Mouse (Mus musculus): ENCODE data around the gene Mcrip2. TPM values are rescaled to one million over a fixed set of nuclear protein-coding genes. Genes with fewer than 3 reads are reported as not detected.

Gene Mcrip2
- polyA plus RNA-seq, 1 experiment = 52.1 TPM

- H3K4me1 ChIP-seq (replicated peaks; ENCODE audit: control insufficient read depth, insufficient read depth, low read length) = peaks cover 17% of the 10 kb centered on the region
- H3K36me3 ChIP-seq (ENCODE audit: control insufficient read depth, insufficient read depth, low read length) = peaks cover 35% of the 10 kb centered on the region
- H3K27ac ChIP-seq (ENCODE audit: control insufficient read depth, insufficient read depth, low read length) = no peak overlapping the region
Measured at GRCm38 (mm10) chr17:25843122-25843521, 25.4 kb downstream of the Mcrip2 start.

DNA sequence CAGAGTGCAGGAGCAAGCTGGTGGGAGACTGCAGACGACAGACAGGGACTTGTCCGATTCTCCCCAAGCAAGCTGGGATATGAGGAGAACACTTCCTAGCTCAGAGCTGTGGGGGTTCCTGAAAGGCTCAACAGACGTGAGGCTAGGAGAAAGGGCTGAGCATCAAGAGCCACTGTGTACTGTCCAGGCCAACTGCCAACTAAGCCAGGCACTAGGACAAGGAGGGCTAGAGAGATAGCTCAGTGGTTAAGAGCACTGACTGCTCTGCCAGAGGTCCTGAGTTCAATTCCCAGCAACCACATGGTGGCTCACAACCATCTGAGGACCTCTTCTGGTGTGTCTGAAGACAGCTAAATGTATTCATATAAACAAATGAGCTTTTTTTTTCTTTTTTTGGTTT lies 26.1 kb downstream of the Mcrip2 start:
- no peak for TF ChIP-seq POLR2A (IDR thresholded peaks at IDR 0.05; ENCODE audit: control insufficient read depth, extremely low read depth, insufficient read depth, low read length, poor library complexity)
- no peak for TF ChIP-seq CTCF (IDR thresholded peaks at IDR 0.05; ENCODE audit: borderline replicate concordance, control insufficient read depth, extremely low read depth, insufficient read depth, low read length, poor library complexity)
- H3K4me1 ChIP-seq (replicated peaks; ENCODE audit: control insufficient read depth, insufficient read depth, low read length) = peaks cover 19% of the 10 kb centered on the region
- H3K4me3 ChIP-seq (ENCODE audit: control insufficient read depth, insufficient read depth, low read length) = no peak overlapping the region
- no peaks in the 10 kb centered on the region for H3K27me3 ChIP-seq (ENCODE audit: control insufficient read depth, insufficient read depth, low read length)
- WGBS = 95% methylated on average over 3 of the region's 3 CpGs
- peaks cover 36% of the 10 kb centered on the region for H3K36me3 ChIP-seq (ENCODE audit: control insufficient read depth, insufficient read depth, low read length)
- no peak for DNase-seq
- H3K27ac ChIP-seq (ENCODE audit: control insufficient read depth, insufficient read depth, low read length) = no peak overlapping the region

More at GRCm38 (mm10) chr17:25843122-25843521, 25.4 kb downstream of the Mcrip2 start:
- H3K4me3 ChIP-seq (ENCODE audit: control insufficient read depth, insufficient read depth, low read length) = no peak overlapping the region; the same call in 1 of the 2 replicates
- 90% methylated on average over 4 of the region's 4 CpGs for WGBS
- H3K27me3 ChIP-seq (ENCODE audit: control insufficient read depth, insufficient read depth, low read length) = no peaks in the 10 kb centered on the region
- DNase-seq = no peak
- no peak for TF ChIP-seq POLR2A (IDR thresholded peaks at IDR 0.05; ENCODE audit: control insufficient read depth, extremely low read depth, insufficient read depth, low read length, poor library complexity)
- no peak for TF ChIP-seq CTCF (IDR thresholded peaks at IDR 0.05; ENCODE audit: borderline replicate concordance, control insufficient read depth, extremely low read depth, insufficient read depth, low read length, poor library complexity)

GRCm38 (mm10) chr17:25841117-25841880 lies 27.3 kb downstream of the Mcrip2 start, which contains the start of gene Gm20683:
Gene Gm20683, minus strand, starts transcription at chr17:25841763.
- H3K4me3 ChIP-seq (ENCODE audit: control insufficient read depth, insufficient read depth, low read length) = no peak within 1 kb of the TSS

GRCm38 (mm10) chr17:25840519-25840918 lies 28.0 kb downstream of the Mcrip2 start:
- Histone ChIP-seq H3K27ac (ENCODE audit: control insufficient read depth, insufficient read depth, low read length) (no peak overlapping the region), H3K27me3 (ENCODE audit: control insufficient read depth, insufficient read depth, low read length) (no peaks in the 10 kb centered on the region), H3K36me3 (ENCODE audit: control insufficient read depth, insufficient read depth, low read length) (peaks cover 36% of the 10 kb centered on the region), H3K4me1 (replicated peaks; ENCODE audit: control insufficient read depth, insufficient read depth, low read length) (peaks cover 33% of the 10 kb centered on the region), H3K4me3 (ENCODE audit: control insufficient read depth, insufficient read depth, low read length) (no peak overlapping the region)
- TF ChIP-seq POLR2A (IDR thresholded peaks at IDR 0.05; ENCODE audit: control insufficient read depth, extremely low read depth, insufficient read depth, low read length, poor library complexity) = no peak
- no peak for DNase-seq
- 99% methylated on average over 6 of the region's 6 CpGs for WGBS

More at GRCm38 (mm10) chr17:25841117-25841880, 27.3 kb downstream of the Mcrip2 start, which contains the start of gene Gm20683:
- no peak for TF ChIP-seq POLR2A (IDR thresholded peaks at IDR 0.05; ENCODE audit: control insufficient read depth, extremely low read depth, insufficient read depth, low read length, poor library complexity)
- no peak for TF ChIP-seq CTCF (IDR thresholded peaks at IDR 0.05; ENCODE audit: borderline replicate concordance, control insufficient read depth, extremely low read depth, insufficient read depth, low read length, poor library complexity)
- Histone ChIP-seq H3K4me1 (replicated peaks; ENCODE audit: control insufficient read depth, insufficient read depth, low read length) (peaks cover 31% of the 10 kb centered on the region), H3K27ac (ENCODE audit: control insufficient read depth, insufficient read depth, low read length) (no peak within 1 kb of the TSS), H3K27me3 (ENCODE audit: control insufficient read depth, insufficient read depth, low read length) (no peaks in the 10 kb centered on the region), H3K36me3 (ENCODE audit: control insufficient read depth, insufficient read depth, low read length) (peaks cover 36% of the 10 kb centered on the region)
- 97% methylated on average over 22 of the region's 22 CpGs for WGBS
- no peak for DNase-seq

GRCm38 (mm10) chr17:25839455-25840235 lies 28.9 kb downstream of the Mcrip2 start:
- Histone ChIP-seq H3K4me3 (ENCODE audit: control insufficient read depth, insufficient read depth, low read length) (no peak overlapping the region), H3K36me3 (ENCODE audit: control insufficient read depth, insufficient read depth, low read length) (peaks cover 36% of the 10 kb centered on the region), H3K27ac (ENCODE audit: control insufficient read depth, insufficient read depth, low read length) (no peak overlapping the region), H3K27me3 (ENCODE audit: control insufficient read depth, insufficient read depth, low read length) (no peaks in the 10 kb centered on the region), H3K4me1 (replicated peaks; ENCODE audit: control insufficient read depth, insufficient read depth, low read length) (peaks cover 28% of the 10 kb centered on the region)
- no peak for DNase-seq
- WGBS = 94% methylated on average over 14 of the region's 14 CpGs
- TF ChIP-seq POLR2A (IDR thresholded peaks at IDR 0.05; ENCODE audit: control insufficient read depth, extremely low read depth, insufficient read depth, low read length, poor library complexity) (no peak), CTCF (IDR thresholded peaks at IDR 0.05; ENCODE audit: borderline replicate concordance, control insufficient read depth, extremely low read depth, insufficient read depth, low read length, poor library complexity) (no peak)

DNA sequence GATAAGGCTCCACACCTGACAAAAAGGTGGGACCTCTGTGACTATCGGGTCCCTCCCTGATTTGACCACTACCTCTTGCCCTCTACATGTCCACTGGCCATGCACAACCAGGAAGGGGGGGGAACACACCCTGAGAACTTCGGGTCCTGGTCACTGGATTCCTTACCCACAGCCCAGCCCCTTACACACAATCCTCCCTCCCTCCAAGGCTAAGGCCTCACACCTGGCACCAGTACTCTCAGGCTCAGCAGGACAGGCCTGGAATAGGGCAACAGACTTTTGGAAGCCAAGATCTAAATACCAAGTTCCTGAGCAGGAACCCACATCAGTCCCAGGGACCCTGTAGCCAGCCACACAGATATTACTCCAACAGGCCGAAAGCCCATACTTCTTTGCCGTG lies 29.7 kb downstream of the Mcrip2 start:
- WGBS = 93% methylated on average over 4 of the region's 4 CpGs
- TF ChIP-seq POLR2A (IDR thresholded peaks at IDR 0.05; ENCODE audit: control insufficient read depth, extremely low read depth, insufficient read depth, low read length, poor library complexity) (no peak), CTCF (IDR thresholded peaks at IDR 0.05; ENCODE audit: borderline replicate concordance, control insufficient read depth, extremely low read depth, insufficient read depth, low read length, poor library complexity) (no peak)
- Histone ChIP-seq H3K36me3 (ENCODE audit: control insufficient read depth, insufficient read depth, low read length) (peaks cover 36% of the 10 kb centered on the region), H3K4me1 (replicated peaks; ENCODE audit: control insufficient read depth, insufficient read depth, low read length) (peaks cover 36% of the 10 kb centered on the region), H3K27ac (ENCODE audit: control insufficient read depth, insufficient read depth, low read length) (no peak overlapping the region), H3K27me3 (ENCODE audit: control insufficient read depth, insufficient read depth, low read length) (no peaks in the 10 kb centered on the region), H3K4me3 (ENCODE audit: control insufficient read depth, insufficient read depth, low read length) (no peak overlapping the region)
- DNase-seq = no peak
